Mouse (Mus musculus) olfactory bulb, adult 2 months (tissue): ENCODE data around the gene Klhl25.

Experiments
- CTCF ChIP-seq: fragments of 200-500 bp; IDR thresholded peaks from 2 replicates; pipeline ENCODE4 v1.5.1; 2012; ENCODE audit warnings: low read depth, mild to moderate bottlenecking, low read length, moderate library complexity; ENCODE audit not compliant: insufficient read depth
- POLR2A ChIP-seq: fragments of 200-500 bp; IDR thresholded peaks from 2 replicates; pipeline ENCODE4 v1.6.1; 2012; ENCODE audit warnings: mild to moderate bottlenecking, low read depth, low read length, moderate library complexity; ENCODE audit not compliant: insufficient read depth

- TF ChIP-seq POLR2A (no peak), CTCF (no peak)
Measured at GRCm38 (mm10) chr7:75866557-75866956, 18.4 kb downstream of the Klhl25 start.
